Mouse (Mus musculus) cerebellum, postnatal 25 days (tissue): ENCODE measurements around the gene Hps3.
"Not testable (repeated sequence)": the region's sequence is repeated elsewhere in the genome, so short reads cannot be mapped to it uniquely, and the experiment has no call there.

Experiments used
- DNase-seq, 2 experiments: peaks; one replicate each; pipeline ENCODE4 v3.0.0; 2021; ENCODE audit warnings: mixed read lengths in 2 of 2

Gene Hps3

GRCm38 (mm10) chr3:20005611-20006010 lies 29.5 kb downstream of the Hps3 start:
- peak; percentile 29 to 64 for DNase-seq

- DNase-seq = no peak
These were observed 30.7 kb downstream of the Hps3 start for GRCm38 (mm10) chr3:20004422-20004821.

GRCm38 (mm10) chr3:20002786-20003185 lies 32.3 kb downstream of the Hps3 start:
- DNase-seq = peak in 1 of 2 experiments; percentile 12

- no peak for DNase-seq
These were observed 34.3 kb downstream of the Hps3 start for GRCm38 (mm10) chr3:20000806-20001205.

GRCm38 (mm10) chr3:19999551-19999950 lies 35.6 kb downstream of the Hps3 start:
- no peak for DNase-seq

- no peak for DNase-seq
These were observed 42.7 kb downstream of the Hps3 start for GRCm38 (mm10) chr3:19992388-19992787.

GRCm38 (mm10) chr3:19990031-19990430 lies 45.1 kb downstream of the Hps3 start:
- DNase-seq = no peak

GRCm38 (mm10) chr3:19986123-19986522 lies 49.0 kb downstream of the Hps3 start:
- DNase-seq = no peak

- DNase-seq = no peak
These were observed 52.3 kb downstream of the Hps3 start for GRCm38 (mm10) chr3:19982846-19983245.

GRCm38 (mm10) chr3:19981156-19981555 lies 54.0 kb downstream of the Hps3 start:
- DNase-seq = no peak

- DNase-seq = no peak
These were observed 56.6 kb downstream of the Hps3 start for GRCm38 (mm10) chr3:19978474-19978873.

GRCm38 (mm10) chr3:19966072-19966471 lies 69.0 kb downstream of the Hps3 start:
- DNase-seq = no peak

GRCm38 (mm10) chr3:19965239-19965638 lies 69.9 kb downstream of the Hps3 start:
- no peak for DNase-seq

GRCm38 (mm10) chr3:19964625-19965188 lies 70.4 kb downstream of the Hps3 start:
- DNase-seq = no peak

- no peak for DNase-seq
These were observed 72.2 kb downstream of the Hps3 start for GRCm38 (mm10) chr3:19962769-19963513.

GRCm38 (mm10) chr3:19961341-19961740 lies 73.8 kb downstream of the Hps3 start:
- DNase-seq = no peak

- DNase-seq = no peak
These were observed 74.5 kb downstream of the Hps3 start for GRCm38 (mm10) chr3:19960570-19961114.

GRCm38 (mm10) chr3:19958983-19959382 lies 76.1 kb downstream of the Hps3 start:
- no peak for DNase-seq

GRCm38 (mm10) chr3:19958031-19958430 lies 77.1 kb downstream of the Hps3 start:
- no peak for DNase-seq

GRCm38 (mm10) chr3:19956885-19957284 lies 78.2 kb downstream of the Hps3 start, which contains the start of gene Cp:
TSS of gene Cp (plus strand) at chr3:19957054.
- DNase-seq = no peak

GRCm38 (mm10) chr3:19953865-19954264 lies 81.2 kb downstream of the Hps3 start:
- DNase-seq = peak in 1 of 2 experiments; percentile 13

- DNase-seq = no peak
These were observed 81.7 kb downstream of the Hps3 start for GRCm38 (mm10) chr3:19953425-19953824.

- not testable (repeated sequence) for DNase-seq
These were observed 85.7 kb downstream of the Hps3 start for GRCm38 (mm10) chr3:19949401-19949800.

GRCm38 (mm10) chr3:19948552-19948951 lies 86.6 kb downstream of the Hps3 start:
- DNase-seq = no peak
